Mouse (Mus musculus) layer of hippocampus, postnatal 25 days (tissue): ENCODE measurements at regions not wholly inside any gene's neighbourhood (a gene's known extent, or its start where the extent isn't known, plus 50 kb on each side); places are given as distances from the start of the nearest gene placed in this dataset.

Source experiments
- DNase-seq, 2 experiments: peaks; one replicate each; pipeline ENCODE4 v3.0.0; 2022; ENCODE audit warnings: mixed read lengths in 2 of 2, low spot score in 1 of 2; ENCODE audit errors: extremely low spot score in 1 of 2

GRCm38 (mm10) chr1:43363178-43363577, 81.2 kb upstream of the Nck2 start:
- no peak for DNase-seq

- DNase-seq, result no peak
Observed at GRCm38 (mm10) chr1:43366433-43366832, 77.9 kb upstream of the Nck2 start.

GRCm38 (mm10) chr1:43367151-43367895, 77.1 kb upstream of the Nck2 start:
- no peak for DNase-seq

GRCm38 (mm10) chr1:43371863-43372262, 72.5 kb upstream of the Nck2 start:
- no peak for DNase-seq

- DNase-seq, result no peak
Observed at GRCm38 (mm10) chr1:43374946-43375345, 69.4 kb upstream of the Nck2 start.

GRCm38 (mm10) chr1:43375851-43376250, 68.5 kb upstream of the Nck2 start:
- DNase-seq, result no peak

GRCm38 (mm10) chr1:43377491-43378263, 66.7 kb upstream of the Nck2 start:
- DNase-seq, result no peak

GRCm38 (mm10) chr1:43385008-43385407, 59.4 kb upstream of the Nck2 start:
- DNase-seq, result no peak

- no peak for DNase-seq
Observed at GRCm38 (mm10) chr1:43394035-43394434, 50.3 kb upstream of the Nck2 start.
